Mouse (Mus musculus) CH12.LX (cell line): ENCODE results near the gene Nuak2.

ENCODE experiments used
- CTCF ChIP-seq, 2 experiments: IDR thresholded peaks in 1 of 2; conservative IDR thresholded peaks in 1 of 2; 2 replicates each; pipeline ENCODE4 v1.5.1; 2011 to 2012; ENCODE audit warnings: low read depth in 2 of 2, low read length in 2 of 2, improper control_type of control experiment in 1 of 2, inconsistent platforms in 1 of 2, mild to moderate bottlenecking in 1 of 2, moderate library complexity in 1 of 2
- ELF1 ChIP-seq: IDR thresholded peaks from 2 replicates; pipeline ENCODE4 v1.6.1; 2014; ENCODE audit warnings: low read depth, mild to moderate bottlenecking, inconsistent platforms, low read length, improper control_type of control experiment
- EP300 ChIP-seq: IDR thresholded peaks from 2 replicates; pipeline ENCODE4 v1.6.1; 2011; ENCODE audit warnings: low read length, improper control_type of control experiment
- GABPA ChIP-seq: IDR thresholded peaks from 2 replicates; pipeline ENCODE4 v1.6.1; 2012; ENCODE audit warnings: low read depth, low read length, improper control_type of control experiment, inconsistent platforms; ENCODE audit not compliant: insufficient replicate concordance
- POLR2A ChIP-seq: IDR thresholded peaks from 2 replicates; pipeline ENCODE4 v1.6.1; 2011; ENCODE audit warnings: low read depth, mild to moderate bottlenecking, improper control_type of control experiment, low read length
- TCF12 ChIP-seq: IDR thresholded peaks from 2 replicates; pipeline ENCODE4 v1.6.1; 2014; ENCODE audit warnings: low read depth, mild to moderate bottlenecking, inconsistent platforms, low read length, improper control_type of control experiment
- USF1 ChIP-seq: IDR thresholded peaks from 2 replicates; pipeline ENCODE4 v1.6.1; 2014; ENCODE audit warnings: low read depth, mild to moderate bottlenecking, inconsistent platforms, low read length, improper control_type of control experiment
- ZMIZ1 ChIP-seq: IDR thresholded peaks from 2 replicates; pipeline ENCODE4 v1.6.1; 2012; ENCODE audit warnings: low read depth, mild to moderate bottlenecking, inconsistent platforms, low read length, improper control_type of control experiment

- no peak for TF ChIP-seq ZMIZ1
- TF ChIP-seq CTCF (conservative IDR thresholded peaks at IDR 0.05 in 1 of 2, IDR thresholded peaks at IDR 0.05 in 1 of 2; ENCODE audit: low read depth in 2 of 2, low read length in 2 of 2), result no peak
- TF ChIP-seq USF1, result no peak
- TF ChIP-seq TCF12, result no peak
- no peak for TF ChIP-seq GABPA
- TF ChIP-seq ELF1, result no peak
- TF ChIP-seq EP300, result no peak
- TF ChIP-seq POLR2A, result no peak
Measured at GRCm38 (mm10) chr1:132377811-132378210, 61.9 kb downstream of the Nuak2 start.
